Mouse (Mus musculus) brain, adult 2 months (tissue): ENCODE results near the gene Itfg1.
"Not testable (repeated sequence)": the region's sequence is repeated elsewhere in the genome, so short reads cannot be mapped to it uniquely, and the experiment has no call there.

Experiments used
- DNase-seq: peaks from one replicate; pipeline ENCODE4 v3.0.0; 2011; ENCODE audit warnings: low read depth, low spot score

The Itfg1 gene

DNA sequence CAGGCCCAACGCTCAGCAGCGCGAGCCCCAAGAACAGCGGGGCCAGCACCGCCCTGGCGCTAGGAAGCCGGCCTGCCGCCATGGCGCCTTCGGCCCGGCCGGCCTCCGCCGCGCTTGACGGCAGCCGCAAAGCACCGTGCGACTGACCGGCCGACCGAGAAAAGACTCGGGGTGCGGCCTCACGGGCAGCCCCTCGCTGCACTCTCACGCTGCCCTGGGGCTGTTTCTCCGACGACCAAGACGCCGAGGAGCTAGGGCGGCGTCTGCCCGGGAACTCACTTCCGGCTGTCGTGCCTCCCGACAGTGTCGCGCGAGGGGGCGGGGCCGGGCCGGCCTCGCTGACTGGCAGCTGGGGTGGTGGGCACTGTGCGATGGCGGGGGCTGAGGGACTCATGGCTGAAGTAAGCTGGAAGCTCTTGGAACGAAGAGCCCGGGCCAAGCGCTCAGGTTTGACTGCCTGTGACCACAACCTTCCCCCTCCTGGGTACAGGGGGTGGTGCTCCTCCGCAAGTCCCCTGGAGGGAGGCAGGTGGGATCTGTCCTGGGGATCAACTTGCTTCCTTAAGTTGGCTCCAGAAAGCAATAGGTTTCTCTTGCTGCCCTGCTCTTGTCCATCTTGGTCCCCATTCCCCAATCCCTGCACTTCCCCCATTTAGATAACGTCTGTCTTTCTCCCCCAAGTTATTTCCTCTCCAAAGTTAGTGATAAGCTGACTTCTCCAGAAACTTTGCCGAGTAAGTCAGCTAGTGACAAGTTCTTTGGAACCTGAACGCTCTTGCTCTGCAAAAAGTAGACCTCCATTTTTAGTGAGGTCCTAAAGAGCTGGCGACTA is at the start of gene Itfg1, which contains the start of gene Phkb:
Itfg1 (minus strand) TSS at position 265 of the 832 bp plus-strand sequence.
Phkb (plus strand) TSS at position 303 of the 832 bp plus-strand sequence.
- DNase-seq, result peak; percentile 90

DNA sequence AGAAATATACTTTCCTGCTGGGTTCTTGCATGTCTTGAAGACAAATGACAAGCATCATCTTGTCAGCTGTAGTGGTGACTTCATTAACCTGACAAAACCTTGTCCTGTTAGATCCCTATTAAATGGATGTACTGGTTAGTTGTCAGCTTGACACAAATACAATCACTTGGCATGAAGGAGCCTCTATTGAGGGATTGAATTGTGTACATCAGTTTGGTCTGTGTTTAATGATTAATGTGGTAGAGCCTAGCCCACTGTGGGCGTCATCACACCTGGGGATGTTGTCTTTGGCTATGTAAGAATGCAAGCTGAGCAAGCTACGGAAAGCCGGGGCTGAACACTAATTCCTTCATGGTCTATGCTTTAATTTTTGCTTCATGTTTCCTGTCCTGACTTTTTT is 44.1 kb upstream of the Itfg1 start:
- no peak for DNase-seq

DNA sequence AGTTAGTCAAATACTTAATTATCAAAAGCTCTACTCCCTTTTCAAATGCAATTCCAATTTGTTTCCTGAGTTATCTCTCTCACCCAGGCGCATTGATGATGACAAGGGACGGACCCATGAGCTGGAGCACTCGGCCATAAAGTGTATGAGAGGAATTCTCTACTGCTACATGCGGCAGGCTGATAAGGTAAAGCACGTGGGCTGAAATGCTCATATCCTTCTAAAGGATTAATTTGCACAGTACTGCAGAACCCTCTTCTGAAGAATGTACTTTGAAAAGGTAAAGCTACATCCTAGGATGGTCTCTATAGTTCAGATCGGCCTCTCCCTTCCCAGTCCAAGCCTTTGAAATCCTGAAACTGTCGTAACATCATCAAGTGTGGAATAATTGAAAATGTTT is 38.9 kb upstream of the Itfg1 start:
- DNase-seq, result no peak

DNA sequence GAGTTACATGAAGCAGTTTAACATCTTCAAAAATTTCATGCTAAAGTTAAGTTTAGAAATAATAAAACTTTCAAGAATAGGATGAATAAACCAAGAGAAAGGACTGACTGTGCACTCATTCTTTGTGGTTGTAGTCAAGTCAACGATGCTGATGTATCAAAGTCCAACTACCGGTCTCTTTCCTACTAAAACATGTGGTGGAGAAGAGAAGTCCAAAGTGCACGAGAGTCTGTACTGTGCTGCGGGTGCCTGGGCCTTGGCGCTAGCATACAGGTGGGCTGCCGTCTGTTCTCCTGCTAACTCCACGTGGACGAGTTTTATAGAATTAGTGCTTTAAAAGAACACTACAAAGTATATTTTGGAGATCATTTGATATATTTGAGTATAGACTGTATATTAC is 37.3 kb upstream of the Itfg1 start:
- DNase-seq, result no peak

DNA sequence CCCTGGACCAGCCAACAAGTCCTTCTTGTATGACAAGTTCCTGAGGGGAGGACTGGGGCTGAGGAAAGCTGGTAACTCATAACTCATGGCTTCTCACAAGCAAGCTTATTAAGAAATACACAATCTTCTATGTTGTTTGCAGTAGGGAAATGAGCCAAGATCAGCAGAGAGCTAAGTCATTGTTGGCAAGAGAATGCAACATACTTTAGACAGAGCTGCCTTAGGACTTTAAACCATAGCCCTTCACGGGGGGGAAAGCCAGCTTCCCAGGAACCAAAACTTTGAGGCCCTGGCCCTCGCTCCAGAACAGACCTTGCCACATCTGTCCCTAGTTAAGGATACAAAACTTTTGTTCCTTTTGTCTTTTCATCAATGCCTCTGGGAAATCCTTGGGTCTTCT is 30.9 kb upstream of the Itfg1 start:
- DNase-seq, result peak; percentile 27

DNA sequence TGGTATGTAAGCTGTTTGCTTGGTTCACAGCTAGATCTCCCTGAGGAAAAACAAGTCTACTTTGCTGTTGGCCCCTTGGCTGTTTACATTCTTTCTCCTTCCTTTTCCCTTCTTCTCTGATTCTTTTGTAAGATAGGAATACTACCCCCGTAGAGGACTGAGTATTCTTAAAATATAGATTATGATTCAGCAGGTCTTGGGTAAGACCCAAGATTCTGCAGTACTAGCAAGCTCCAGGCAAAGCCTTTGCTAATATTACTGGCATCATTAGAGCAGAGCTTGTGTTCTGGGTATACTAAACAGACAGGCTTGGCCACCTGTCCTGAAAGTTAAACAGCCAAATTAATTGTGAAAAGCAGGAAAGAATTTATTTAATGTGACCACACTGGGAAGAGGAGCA is 21.7 kb upstream of the Itfg1 start:
- peak; percentile 53 for DNase-seq

DNA sequence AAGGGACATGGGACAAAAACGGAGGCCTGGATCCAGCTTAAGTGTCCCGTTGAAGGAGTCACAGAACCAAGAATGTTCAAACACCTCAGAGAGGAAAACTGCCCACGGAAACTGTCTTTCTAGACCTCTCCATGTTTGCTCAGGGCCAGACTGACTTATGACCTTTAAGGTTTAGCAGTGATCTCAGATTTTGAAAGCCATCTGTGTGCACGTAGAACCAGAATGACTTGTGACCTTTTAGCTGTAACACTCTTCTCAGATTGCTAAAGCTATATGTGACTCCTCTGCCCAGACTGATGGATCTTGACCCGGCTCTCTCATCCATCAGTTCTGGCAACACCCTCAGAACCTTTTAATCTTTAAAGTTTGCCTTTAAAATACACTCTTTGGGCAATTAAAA is 19.9 kb upstream of the Itfg1 start:
- no peak for DNase-seq

DNA sequence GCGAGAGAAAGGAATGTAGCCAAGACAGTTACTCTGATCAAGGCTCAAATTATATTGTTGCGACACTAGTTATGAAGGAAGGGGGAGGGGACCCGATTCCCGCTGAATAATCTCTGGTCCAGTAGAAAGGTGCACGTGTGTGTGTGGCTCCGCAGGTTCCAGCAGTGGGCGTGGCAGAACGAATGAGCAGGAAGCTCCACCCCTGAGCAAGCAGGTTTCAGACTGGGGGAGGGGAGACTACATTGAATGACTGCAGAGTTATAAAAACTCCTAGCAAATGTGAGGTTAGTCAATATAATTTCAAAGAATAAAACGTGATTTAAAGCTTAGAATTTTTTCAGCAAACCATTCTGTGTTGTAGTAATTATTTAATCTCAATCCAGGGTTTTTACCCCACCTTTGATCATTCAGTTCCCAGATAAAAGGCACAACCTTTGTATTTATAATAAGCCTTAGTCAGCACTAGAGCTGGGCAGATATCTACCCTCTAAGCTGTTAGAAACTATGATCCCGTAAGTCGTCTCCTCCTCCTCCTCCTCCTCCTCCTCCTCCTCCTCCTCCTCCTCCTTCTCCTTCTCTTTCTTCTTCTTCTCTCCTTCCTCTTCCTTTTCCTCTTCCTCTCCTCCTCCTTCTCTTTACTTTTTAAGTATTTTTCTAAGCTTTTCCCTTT is 16.6 kb upstream of the Itfg1 start:
- not testable (repeated sequence) for DNase-seq

DNA sequence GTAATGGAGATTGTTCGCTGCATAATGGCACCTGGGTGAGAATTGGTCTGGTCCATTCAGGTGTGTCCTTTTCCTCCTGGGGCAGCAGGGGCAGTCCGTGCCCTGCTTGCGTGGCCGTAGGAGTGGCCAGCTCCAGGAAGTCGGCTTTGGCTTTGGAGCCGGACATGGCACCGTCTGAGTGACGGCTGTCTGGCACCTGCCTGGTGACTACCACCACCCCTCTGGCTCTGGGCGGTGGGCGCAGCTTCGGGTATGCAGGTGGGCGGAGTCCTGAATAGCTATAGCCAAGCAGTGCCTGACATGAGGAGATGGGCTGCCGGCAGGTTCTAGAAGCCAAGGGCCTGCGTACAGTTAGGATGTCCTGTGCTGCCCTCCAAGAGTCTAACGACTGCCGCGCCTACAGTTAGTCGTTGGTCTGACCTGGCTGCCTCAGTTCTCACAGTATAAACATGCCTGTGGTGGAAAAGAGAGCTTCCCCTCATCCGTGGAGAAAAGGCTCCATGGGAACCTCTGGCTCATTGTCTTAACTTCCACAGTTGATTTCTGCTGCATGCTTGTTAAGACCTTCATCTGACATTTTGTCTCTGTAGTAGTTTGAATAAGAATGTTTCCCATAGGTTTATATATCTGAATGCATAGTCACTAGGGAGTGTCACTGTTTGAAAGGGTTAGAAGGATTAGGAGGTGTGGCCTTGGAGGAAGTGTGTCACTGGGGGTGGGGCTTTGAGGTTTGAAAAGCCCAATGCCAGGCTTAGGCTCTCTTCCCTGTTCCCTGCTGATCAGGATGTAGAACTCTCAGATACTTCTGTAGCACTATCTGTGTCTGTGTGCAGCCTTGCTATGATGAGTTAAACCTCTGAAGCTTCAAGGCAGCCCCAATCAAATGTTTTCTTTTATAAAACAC is 13.8 kb upstream of the Itfg1 start:
- DNase-seq, result no peak

DNA sequence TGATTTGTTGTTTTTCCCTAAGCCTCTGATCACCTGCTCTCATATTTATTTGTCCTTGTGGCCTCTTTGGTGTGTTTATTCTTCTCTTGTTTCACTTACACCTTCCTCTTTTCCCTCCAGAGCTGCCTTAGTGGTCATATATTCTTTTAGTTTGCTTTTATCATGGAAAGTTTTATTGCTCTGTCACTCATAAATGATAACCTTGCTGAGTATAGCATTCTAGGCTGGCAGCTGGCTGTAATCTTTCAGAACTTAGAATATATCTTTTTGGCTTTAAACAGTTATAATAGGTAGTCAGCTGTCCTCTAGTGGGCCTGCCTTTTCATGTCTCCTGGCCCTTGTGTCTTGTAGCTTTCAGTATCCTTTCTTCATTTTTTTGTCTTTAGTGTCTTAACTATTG is 5.2 kb upstream of the Itfg1 start:
- DNase-seq, result no peak

DNA sequence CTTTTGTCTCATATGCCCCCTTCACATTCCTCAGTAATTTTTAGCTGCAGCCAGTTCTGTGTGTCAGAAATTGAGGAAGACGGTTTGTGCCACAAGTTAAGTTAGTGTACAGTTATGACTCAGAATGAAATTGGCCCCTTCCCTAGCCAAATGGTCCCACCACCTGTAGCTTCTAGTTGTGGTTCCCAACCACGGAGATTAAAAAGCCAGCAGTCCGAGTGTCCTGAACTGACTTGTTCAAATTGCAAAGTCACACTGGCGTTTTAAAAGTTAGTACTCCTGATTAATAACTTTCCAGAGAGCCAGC is 721 bp upstream of the Itfg1 start:
- DNase-seq, result peak; percentile 13

DNA sequence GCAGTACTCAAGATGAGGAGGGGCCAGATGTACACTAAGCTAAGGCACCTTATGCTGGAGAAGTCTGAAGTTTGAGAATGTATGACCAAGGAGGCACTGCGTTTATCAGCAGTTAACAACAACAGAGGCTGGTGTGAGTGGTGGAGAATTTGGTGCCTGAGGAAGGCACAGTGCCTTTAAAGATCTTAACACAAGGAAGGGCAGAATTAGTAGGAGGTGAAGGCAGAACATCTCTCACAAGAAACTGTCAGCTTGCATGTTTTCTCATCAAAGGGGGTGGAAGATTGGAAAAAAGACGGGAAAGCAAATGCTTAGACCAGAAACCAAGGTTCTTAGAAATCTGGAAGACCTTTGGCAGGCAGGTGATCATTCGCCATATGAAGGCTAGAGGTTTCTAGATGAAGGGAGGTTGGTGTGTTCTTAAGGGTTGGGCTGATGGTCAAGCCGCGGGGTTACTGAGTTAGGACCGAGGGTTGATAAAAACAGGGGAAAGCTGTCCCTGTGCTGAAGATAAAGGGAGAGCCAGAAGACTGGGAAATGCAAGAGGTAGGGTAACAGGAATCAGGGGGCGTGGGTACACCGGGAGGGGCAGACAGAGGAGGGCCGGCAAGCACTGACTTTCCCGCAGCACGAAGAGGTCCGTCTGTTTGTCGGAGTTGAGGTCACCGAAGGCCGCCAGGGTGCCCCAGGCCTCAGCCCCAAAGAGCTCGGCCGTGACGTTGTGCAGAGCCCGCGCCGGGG is 635 bp downstream of the Itfg1 start:
- peak; percentile 24 for DNase-seq

DNA sequence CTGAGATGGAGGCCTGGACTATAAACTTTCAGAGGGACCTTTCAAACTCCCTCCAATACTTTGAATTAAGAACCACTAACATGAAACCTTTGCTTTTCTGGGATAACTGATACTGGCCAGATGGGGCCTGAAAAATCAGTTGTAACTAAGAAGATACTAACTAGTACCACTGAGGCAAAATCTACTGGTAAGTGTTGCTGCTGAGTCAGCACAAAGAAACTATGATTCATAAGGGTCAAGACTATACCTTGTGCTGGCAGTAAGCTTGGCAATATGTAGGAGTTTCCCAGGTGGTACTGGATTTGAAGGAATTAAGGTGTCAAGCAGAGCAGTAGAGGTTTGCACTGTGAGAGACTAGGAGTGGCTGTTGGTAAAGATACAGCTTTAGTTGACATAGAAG is 27.1 kb downstream of the Itfg1 start:
- DNase-seq, result no peak

DNA sequence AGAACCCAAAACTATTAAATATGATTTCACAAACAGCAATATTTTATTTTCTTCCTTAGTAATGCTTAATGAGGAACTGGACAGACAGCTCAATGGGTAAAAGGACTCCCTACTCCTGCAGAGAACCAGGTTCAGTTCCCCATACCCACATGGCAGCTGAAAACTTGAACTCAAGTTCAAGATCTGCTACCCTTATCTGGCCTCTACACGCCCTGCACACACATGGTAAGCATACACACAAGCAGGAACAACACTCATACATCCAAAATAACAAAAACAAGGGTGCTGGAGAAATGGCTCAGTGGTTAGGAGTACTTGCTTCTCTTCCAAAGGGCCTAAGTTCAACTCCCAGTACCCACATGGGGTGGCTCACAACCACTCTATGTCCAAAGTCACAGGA is 39.3 kb downstream of the Itfg1 start:
- DNase-seq, result no peak

DNA sequence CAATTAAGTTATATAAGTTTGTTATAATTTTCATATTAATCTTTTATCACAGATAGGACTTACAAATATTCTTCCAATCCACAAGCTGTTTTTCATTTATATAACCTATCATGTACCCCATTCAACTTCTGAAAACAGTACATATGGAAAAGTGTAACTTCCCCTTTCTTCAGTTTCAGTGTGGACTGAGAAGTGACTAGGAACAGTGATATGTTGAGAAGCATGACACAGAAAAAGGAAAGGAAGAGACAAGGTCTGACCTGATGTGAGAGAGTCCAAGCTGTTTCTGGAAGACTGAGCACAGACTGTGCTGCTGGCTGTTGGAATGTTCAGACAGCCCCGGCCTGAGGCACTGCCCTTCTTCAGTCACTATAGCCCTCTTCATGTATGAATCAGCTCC is 40.6 kb downstream of the Itfg1 start:
- no peak for DNase-seq

DNA sequence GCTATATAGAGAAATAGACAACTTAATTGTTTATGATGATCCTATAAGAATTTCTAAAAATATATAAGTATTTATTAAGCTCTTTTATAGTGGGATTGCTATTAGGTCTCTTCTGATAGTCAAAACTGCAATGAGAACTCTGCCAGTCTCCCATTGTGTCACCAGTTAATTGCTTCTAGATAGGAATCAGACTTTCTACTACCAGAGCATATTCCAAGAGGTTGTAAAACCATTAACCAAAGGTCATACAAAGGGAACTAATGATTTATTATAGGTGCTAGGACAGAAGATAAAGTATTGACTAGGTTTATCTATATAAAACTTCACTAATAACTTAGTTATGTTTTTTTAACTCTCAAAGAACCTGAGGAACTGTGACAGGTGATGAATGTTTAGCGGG is 44.3 kb downstream of the Itfg1 start:
- not testable (repeated sequence) for DNase-seq

DNA sequence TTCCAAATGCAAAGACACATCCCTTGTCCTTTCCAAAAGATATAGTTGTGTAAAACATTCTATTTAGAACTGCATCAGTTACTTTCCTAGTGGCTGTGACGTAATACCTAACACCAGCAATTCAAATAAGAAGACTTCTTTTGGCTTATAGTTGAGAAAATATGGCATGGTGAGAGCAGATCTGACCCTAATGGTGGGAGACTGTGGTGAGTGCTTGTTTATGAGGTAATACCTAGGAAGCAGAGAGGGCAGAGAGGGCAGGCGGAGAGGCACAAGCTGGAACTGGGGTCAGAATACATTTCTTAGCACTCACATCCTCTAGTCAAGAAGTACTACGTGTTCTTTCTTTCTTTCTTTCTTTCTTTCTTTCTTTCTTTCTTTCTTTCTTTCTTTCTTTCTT is 52.4 kb downstream of the Itfg1 start:
- no peak for DNase-seq

DNA sequence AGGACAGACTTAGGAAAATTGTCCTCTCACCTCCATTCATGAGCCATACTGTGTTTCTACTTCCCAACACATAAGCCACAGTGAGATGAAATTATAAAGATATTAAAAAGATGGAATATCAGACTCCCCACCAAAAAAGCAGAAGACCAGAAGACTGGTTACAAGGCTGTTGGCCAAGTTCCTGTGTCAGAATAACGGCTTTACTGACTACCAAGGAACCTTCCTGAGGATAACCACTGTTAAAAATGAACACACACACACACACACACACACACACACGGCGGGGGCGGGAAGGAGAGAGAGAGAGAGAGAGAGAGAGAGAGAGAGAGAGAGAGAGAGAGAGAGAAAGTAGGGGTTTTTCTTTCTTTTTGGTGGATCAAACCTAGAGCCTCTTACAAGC is 52.8 kb downstream of the Itfg1 start:
- no peak for DNase-seq

DNA sequence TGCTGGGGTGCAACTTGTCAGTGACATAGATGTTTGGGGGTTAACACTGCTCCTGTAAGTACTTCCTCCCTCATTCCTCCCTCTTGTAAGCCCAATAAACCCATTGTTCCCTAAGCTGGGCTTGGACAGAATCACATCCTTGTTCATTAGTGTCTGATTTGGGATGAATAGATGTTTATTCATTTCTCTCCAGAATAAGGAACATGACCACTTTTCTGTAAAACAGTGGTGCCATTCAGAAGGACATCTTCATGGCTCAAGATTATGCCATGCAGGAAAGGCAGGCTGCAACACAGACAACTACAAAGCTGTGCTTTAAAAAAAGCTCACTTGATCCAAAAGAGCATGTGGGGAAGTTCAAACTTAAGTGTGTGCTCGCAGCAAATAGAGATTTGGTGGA is 55.2 kb downstream of the Itfg1 start:
- peak; percentile 62 for DNase-seq

DNA sequence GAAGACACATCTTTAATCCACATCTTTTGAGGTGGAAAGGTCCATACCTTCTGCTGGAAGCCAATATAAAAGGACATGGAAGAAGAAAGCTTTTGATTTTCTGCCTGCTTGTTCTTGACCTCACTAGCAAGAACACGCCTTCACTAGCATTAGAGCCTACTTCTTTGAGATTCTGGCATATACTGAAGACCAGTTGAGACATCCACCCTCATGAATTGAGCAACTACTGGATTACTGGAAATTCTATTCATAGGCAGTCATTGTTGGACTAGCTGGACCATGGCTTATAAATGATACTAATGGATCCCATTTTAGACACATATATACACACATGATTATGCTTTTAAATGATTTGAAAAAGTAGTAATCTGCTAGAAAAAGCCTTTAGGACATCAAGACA is 56.9 kb downstream of the Itfg1 start:
- DNase-seq, result no peak

DNA sequence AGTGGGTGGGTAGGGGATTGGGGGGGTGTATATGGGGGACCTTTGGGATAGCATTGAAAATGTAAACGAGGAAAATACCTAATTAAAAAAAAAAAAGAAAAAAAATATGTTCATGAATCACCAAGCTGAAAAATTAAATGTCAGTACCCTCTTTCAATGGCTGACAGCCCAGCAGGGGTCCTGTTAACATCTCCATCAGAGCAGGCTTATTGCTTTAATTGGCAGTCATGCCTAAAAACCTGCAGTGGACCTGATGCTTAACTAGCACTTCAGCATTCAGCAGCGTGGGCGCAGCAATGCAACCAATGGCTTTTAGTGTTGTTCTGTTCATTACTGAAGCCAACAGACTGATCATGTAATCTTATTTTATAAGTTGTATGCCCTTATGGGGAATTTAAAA is 60.6 kb downstream of the Itfg1 start:
- DNase-seq, result peak; percentile 45

DNA sequence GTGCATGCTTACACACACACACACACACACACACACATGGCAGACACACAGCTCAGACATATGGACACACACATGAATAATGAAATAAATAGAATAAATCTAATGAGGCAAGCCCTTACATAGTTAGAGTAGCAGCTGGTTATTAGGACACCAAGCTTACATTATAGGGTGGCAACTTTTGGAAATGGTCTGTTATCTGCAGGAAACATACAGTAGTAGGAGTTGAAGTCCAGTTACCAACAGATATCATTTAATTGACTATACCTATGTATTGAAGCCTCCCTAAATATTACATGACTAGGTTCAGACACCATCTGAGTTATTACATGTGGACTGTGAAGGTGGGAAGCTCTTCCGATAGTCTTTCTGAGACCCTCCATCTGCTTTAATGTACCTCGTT is 95.7 kb downstream of the Itfg1 start:
- no peak for DNase-seq
